ENCODE assay signal across 1 mouse cellular context in the genomic region with DNA sequence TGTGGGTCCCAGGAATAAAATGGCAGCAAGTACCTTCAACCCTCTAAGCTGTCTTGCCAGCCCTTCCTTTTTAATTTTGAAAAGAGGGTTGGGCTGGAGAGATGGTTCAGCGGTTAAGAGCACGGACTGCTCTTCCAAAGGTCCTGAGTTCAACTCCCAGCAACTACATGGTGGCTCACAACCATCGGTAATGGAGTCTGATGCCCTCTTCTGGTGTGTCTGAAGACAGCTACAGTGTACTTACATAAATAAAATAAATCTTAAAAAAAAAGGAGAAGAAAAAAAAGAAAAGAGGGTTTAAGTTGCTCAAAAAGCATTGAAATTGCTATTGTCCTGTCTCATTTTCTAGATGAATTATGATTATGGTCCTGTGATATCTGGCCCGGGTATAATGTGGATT.
TF ChIP-seq lines count a peak whose summit lies in the region.

No protein-coding gene starts in this region.

TF ChIP-seq in CH12.LX, 34 proteins besides CTCF, POLR2A, EP300 and RAD21:
- 0 out of 2 replicates have a peak, but pooled peaks have one; percentile 3 for TF ChIP-seq UBTF (IDR thresholded peaks at IDR 0.05; ENCODE audit: low read depth, low read length)
- no peak for TF ChIP-seq ZKSCAN1 (IDR thresholded peaks at IDR 0.05; ENCODE audit: borderline replicate concordance, low read depth, low read length)
